Comparison of ENCODE assay signal across 8 mouse cellular contexts in the genomic region with DNA sequence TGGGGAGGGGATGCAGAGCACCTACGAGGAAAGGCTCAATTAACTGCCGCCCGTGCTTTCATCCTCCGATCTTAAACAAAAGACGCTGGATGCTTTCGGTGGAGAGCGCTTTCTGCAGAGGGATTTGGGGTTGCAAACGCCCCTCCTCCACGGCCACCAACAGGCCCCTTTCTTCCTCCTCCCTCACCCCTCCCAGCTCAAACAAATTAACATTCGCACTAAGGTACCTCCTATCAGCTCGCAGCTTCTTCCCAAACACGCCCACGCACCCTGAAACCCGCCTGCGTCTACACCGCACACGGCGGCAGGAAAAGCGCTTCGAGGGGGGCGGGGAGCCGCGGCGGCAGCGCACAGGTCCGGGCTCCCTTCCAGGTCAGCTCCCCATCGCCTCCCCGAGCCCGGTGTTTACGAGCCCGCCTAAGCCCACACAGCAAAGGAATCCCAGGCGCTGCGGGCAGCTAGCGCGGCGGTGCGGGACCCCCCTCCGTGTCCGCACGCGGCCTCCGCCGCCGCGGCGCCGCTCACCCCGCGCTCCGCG. TPM values are rescaled to one million over a fixed set of nuclear protein-coding genes. Genes with fewer than 3 reads are reported as not detected.
DNase-seq lines count a peak whose midpoint lies in the region; ATAC-seq and TF ChIP-seq lines count a peak whose summit lies in the region.

No protein-coding gene starts in this region.

- under 1% methylated on average over 51 of the region's 51 CpGs for WGBS in liver, postnatal 0 days (ENCODE audit: insufficient replicate concordance)
- WGBS in neural tube, embryonic 15.5 days = under 1% methylated on average over 34 of the region's 51 CpGs

- H3K27ac ChIP-seq in liver, postnatal 0 days (ENCODE audit: low read depth) = peak overlapping the region; percentile 89
- peak overlapping the region; percentile 97 for H3K27ac ChIP-seq in neural tube, embryonic 15.5 days (replicated peaks)

- 0 out of 2 replicates have a peak, but pooled peaks have one; percentile 30 for ATAC-seq in erythroid progenitor cell, adult 5-6 weeks (replicated peaks; ENCODE audit: low FRiP score, poor library complexity, severe bottlenecking)
- ATAC-seq in liver, postnatal 0 days = peak; percentile 80
- ATAC-seq in neural tube, embryonic 15.5 days (ENCODE audit: low FRiP score) = peak; percentile 91

- H3K27me3 ChIP-seq in liver, postnatal 0 days (ENCODE audit: insufficient read depth, low read length) = no peaks in the 10 kb centered on the region
- H3K27me3 ChIP-seq in neural tube, embryonic 15.5 days (replicated peaks) = no peaks in the 10 kb centered on the region

- H3K9ac ChIP-seq in liver, postnatal 0 days (replicated peaks) = peak overlapping the region; percentile 76
- peak overlapping the region; percentile 92 for H3K9ac ChIP-seq in neural tube, embryonic 15.5 days (replicated peaks)

- intact Hi-C loops in heart, postnatal 10 days (cut with DNase I) = loop anchor here (5.0 kb wide), 1 partner anchor 139 kb away; no protein-coding TSS in a partner anchor

- TF ChIP-seq CTCF in liver, postnatal 0 days (IDR thresholded peaks at IDR 0.05; ENCODE audit: low read depth) = no peak

- H3K4me1 ChIP-seq in liver, postnatal 0 days (ENCODE audit: insufficient read depth) = peaks cover 8% of the 10 kb centered on the region
- H3K4me1 ChIP-seq in neural tube, embryonic 15.5 days = peaks cover 22% of the 10 kb centered on the region

- no peaks in the 10 kb centered on the region for H3K36me3 ChIP-seq in liver, postnatal 0 days (replicated peaks; ENCODE audit: insufficient read depth, low read length)
- no peaks in the 10 kb centered on the region for H3K36me3 ChIP-seq in neural tube, embryonic 15.5 days

- peak overlapping the region; percentile 91 for H3K4me2 ChIP-seq in liver, postnatal 0 days (ENCODE audit: low read depth, low read length)
- peak overlapping the region; percentile 74 for H3K4me2 ChIP-seq in neural tube, embryonic 15.5 days

- no peaks in the 10 kb centered on the region for H3K9me3 ChIP-seq in liver, postnatal 0 days (ENCODE audit: low read length)
- no peaks in the 10 kb centered on the region for H3K9me3 ChIP-seq in neural tube, embryonic 15.5 days (replicated peaks)

- TF ChIP-seq EP300 in liver, postnatal 0 days (IDR thresholded peaks at IDR 0.05; ENCODE audit: low read depth) = no peak

- DNase-seq in CD4-positive, CD25-positive, alpha-beta regulatory T cell, adult 2 months (ENCODE audit: low read depth, low spot score) = peak; percentile 88
- DNase-seq in brain, adult 2 months (ENCODE audit: low read depth, low spot score) = peak; percentile 95
- DNase-seq in heart, postnatal 10 days = peak; percentile 59 to 63
- peak; percentile 78 to 87 for DNase-seq in kidney, postnatal 4 days
- peak; percentile 85 for DNase-seq in liver, postnatal 0 days
- peak; percentile 83 for DNase-seq in testis, postnatal 10 days (ENCODE audit: low spot score)

- H3K4me3 ChIP-seq in liver, postnatal 0 days (ENCODE audit: low read depth, low read length) = peak overlapping the region; percentile 71
- H3K4me3 ChIP-seq in neural tube, embryonic 15.5 days (replicated peaks) = peak overlapping the region; percentile 97

RNA-seq across cellular contexts. Expression of gene Ralgps2, which starts 0.7 kb away (rescaled TPM):
- total RNA-seq in erythroid progenitor cell, adult 5-6 weeks (2015; ENCODE audit: low replicate concordance) = 8.3 and 20.1 TPM in 2 replicates
- 3.9 and 18.2 TPM in 2 replicates for total RNA-seq in erythroid progenitor cell, adult 5-6 weeks (2017; ENCODE audit: low replicate concordance)
- total RNA-seq in heart, postnatal 10 days (2021) = 10 to 100 TPM; 22.0 to 24.5 TPM
- 25.6 and 26.4 TPM in 2 replicates for polyA plus RNA-seq in liver, postnatal 0 days (2015; fragmentation: Nextera tagmentation; extraction: Ambion mirVana)
- 77.6 and 88.0 TPM in 2 replicates for polyA plus RNA-seq in neural tube, embryonic 15.5 days (2015; fragmentation: Nextera tagmentation; extraction: Ambion mirVana)

Comparison
In these comparisons a context has a peak if more than half of its experiments do, and no peak if none do; other contexts are left out.
1. Peak in every context shown above with its lines: DNase-seq, ATAC-seq, H3K4me3 ChIP-seq and H3K27ac ChIP-seq.
2. ATAC-seq: peak in every context shown above with its lines; median percentile 91 in neural tube, embryonic 15.5 days; 80 in liver, postnatal 0 days; 30 in erythroid progenitor cell, adult 5-6 weeks.